Mouse (Mus musculus): ENCODE data around the gene Cdhr4.

Gene Cdhr4

GRCm38 (mm10) chr9:107975399-107976386, 16.6 kb upstream of the Cdhr4 start, which contains the start of gene Uba7:
Gene Uba7, plus strand, starts transcription at chr9:107975505.
- no peak for DNase-seq

GRCm38 (mm10) chr9:107978815-107979214, 13.5 kb upstream of the Cdhr4 start:
- DNase-seq: no peak

- DNase-seq: peak; percentile 7
These were observed 10.4 kb upstream of the Cdhr4 start for GRCm38 (mm10) chr9:107981684-107982605.

- DNase-seq: peak; percentile 77
These were observed 9.5 kb upstream of the Cdhr4 start, which contains the start of gene Gm20661 for GRCm38 (mm10) chr9:107982681-107983346. Gene Gm20661, plus strand, starts transcription at chr9:107983058.

GRCm38 (mm10) chr9:107983421-107983890, 8.8 kb upstream of the Cdhr4 start:
- DNase-seq: peak; percentile 82

- DNase-seq: no peak
These were observed 8.1 kb upstream of the Cdhr4 start for GRCm38 (mm10) chr9:107984052-107984753.

- DNase-seq: no peak
These were observed 7.6 kb upstream of the Cdhr4 start for GRCm38 (mm10) chr9:107984754-107985055.

- DNase-seq: peak; percentile 92
These were observed 6.9 kb upstream of the Cdhr4 start, which contains the start of gene Inka1 for GRCm38 (mm10) chr9:107985131-107986119. Gene Inka1, minus strand, starts transcription at chr9:107985879.

- DNase-seq: peak; percentile 90
These were observed 5.9 kb upstream of the Cdhr4 start for GRCm38 (mm10) chr9:107986376-107986775.

- no peak for DNase-seq
These were observed 4.3 kb upstream of the Cdhr4 start for GRCm38 (mm10) chr9:107987950-107988349.

GRCm38 (mm10) chr9:107993013-107993412, 716 bp downstream of the Cdhr4 start:
- no peak for DNase-seq

- no peak for DNase-seq
These were observed 2.2 kb downstream of the Cdhr4 start for GRCm38 (mm10) chr9:107994464-107994863.

GRCm38 (mm10) chr9:107995513-107995912, 3.2 kb downstream of the Cdhr4 start:
- no peak for DNase-seq

- no peak for DNase-seq
These were observed 3.8 kb downstream of the Cdhr4 start, which contains the start of gene Gm20662 for GRCm38 (mm10) chr9:107996049-107996448. Gene Gm20662, plus strand, starts transcription at chr9:107996349.

- DNase-seq: peak; percentile 100
These were observed 9.8 kb downstream of the Cdhr4 start, which contains the start of gene Ip6k1 for GRCm38 (mm10) chr9:108001922-108002770. Gene Ip6k1, plus strand, starts transcription at chr9:108002501.

- peak; percentile 17 for DNase-seq
These were observed 10.7 kb downstream of the Cdhr4 start for GRCm38 (mm10) chr9:108002778-108003530.

GRCm38 (mm10) chr9:108003531-108003890, 11.2 kb downstream of the Cdhr4 start:
- DNase-seq: no peak

GRCm38 (mm10) chr9:108008041-108008440, 15.7 kb downstream of the Cdhr4 start:
- no peak for DNase-seq

- no peak for DNase-seq
These were observed 18.1 kb downstream of the Cdhr4 start for GRCm38 (mm10) chr9:108010385-108010784.
